Mouse (Mus musculus): ENCODE measurements around the gene Cd274. TPM values are rescaled to one million over a fixed set of nuclear protein-coding genes. Genes with fewer than 3 reads are reported as not detected.

Cd274 gene
- total and polyA plus RNA-seq, 3 experiments = 6.7 to 15.9 (median 7.4) TPM

DNA sequence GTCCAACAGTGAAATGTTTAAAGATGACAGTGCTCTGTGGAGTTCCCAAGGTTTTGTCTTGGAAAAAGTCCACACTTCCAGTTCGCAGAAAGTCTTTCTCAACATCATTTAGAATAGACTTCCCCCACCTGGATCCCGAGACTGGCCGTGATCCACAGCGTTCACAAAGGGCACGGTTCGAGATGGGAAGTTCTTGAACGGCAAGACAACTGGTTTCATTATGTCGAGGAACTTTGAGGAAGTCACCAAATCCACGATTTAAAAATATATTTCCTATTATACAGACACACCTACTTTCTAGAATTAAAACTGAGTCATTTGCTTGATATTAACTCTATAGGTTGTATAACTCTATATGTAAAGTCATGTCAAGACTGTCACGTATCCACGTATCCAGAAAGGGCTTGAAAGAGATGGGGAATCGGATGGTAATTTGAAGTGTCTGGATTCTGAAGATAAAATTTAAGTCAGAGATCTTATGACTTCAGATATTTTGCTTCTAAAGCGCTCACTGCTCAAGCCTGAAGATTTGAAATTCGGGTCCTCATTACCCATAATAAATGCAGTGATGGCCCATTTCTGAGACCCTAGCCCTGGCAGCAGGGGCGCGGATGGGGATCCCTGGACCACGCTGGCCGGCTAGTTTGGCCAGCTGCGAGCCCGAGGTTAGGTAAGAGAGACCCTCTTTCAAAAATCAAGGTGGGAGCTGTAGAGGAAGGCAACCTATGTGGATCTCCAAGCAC is 858 bp upstream of the Cd274 start:
- Histone ChIP-seq H3K79me2 (replicated peaks; ENCODE audit: control insufficient read depth, extremely low read depth, insufficient read depth, poor library complexity, severe bottlenecking) (peaks cover 27% of the 10 kb centered on the region), H3K4me3 (replicated peaks in 1 of 3; ENCODE audit: low read depth in 2 of 3, low read length in 2 of 3, poor library complexity in 1 of 3) (peak overlapping the region; percentile 55 to 85 (median 70)), H3K27ac (ENCODE audit: insufficient read depth, low read depth) (peak overlapping the region; percentile 67), H3K9me3 (replicated peaks; ENCODE audit: low read length) (no peaks in the 10 kb centered on the region), H3K9ac (ENCODE audit: insufficient read depth, low read depth) (peak overlapping the region; percentile 72), H3K4me2 (ENCODE audit: insufficient read depth, low read depth, poor library complexity, severe bottlenecking) (peak overlapping the region; percentile 83), H3K4me1 (ENCODE audit: control insufficient read depth in 1 of 2, insufficient read depth in 2 of 2) (peaks cover 18 to 42% of the 10 kb centered on the region in 2 experiments), H3K36me3 (replicated peaks in 1 of 2; ENCODE audit: control insufficient read depth in 1 of 2, insufficient read depth in 1 of 2, low read length in 1 of 2) (peaks cover 0 to 8% of the 10 kb centered on the region in 2 experiments), H3K27me3 (replicated peaks) (no peaks in the 10 kb centered on the region)
- TF ChIP-seq CHD2 (IDR thresholded peaks at IDR 0.05; ENCODE audit: low read length) (no peak), BHLHE40 (IDR thresholded peaks at IDR 0.05; ENCODE audit: low read depth, low read length) (peak; percentile 8; the same call in 1 of the 2 replicates), RAD21 (IDR thresholded peaks at IDR 0.05; ENCODE audit: low read depth, low read length) (no peak), ETS1 (conservative IDR thresholded peaks at IDR 0.05; ENCODE audit: low read depth, low read length) (peak; percentile 16; the same call in 1 of the 2 replicates), SMC3 (IDR thresholded peaks at IDR 0.05; ENCODE audit: low read depth, low read length) (no peak), NELFE (IDR thresholded peaks at IDR 0.05; ENCODE audit: low read depth, low read length) (no peak), POLR2A (IDR thresholded peaks at IDR 0.05; ENCODE audit: low read depth, low read length) (no peak), USF1 (IDR thresholded peaks at IDR 0.05; ENCODE audit: low read depth, low read length) (no peak), CTCF (conservative IDR thresholded peaks at IDR 0.05 in 1 of 2, IDR thresholded peaks at IDR 0.05 in 1 of 2; ENCODE audit: low read depth in 2 of 2, low read length in 2 of 2) (no peak), USF2 (conservative IDR thresholded peaks at IDR 0.05; ENCODE audit: low read depth, low read length) (no peak), IRF4 (IDR thresholded peaks at IDR 0.05; ENCODE audit: low read depth, low read length) (no peak), CHD1 (IDR thresholded peaks at IDR 0.05; ENCODE audit: low read depth, low read length) (no peak), ELF1 (IDR thresholded peaks at IDR 0.05; ENCODE audit: low read depth, low read length) (no peak)
- dilution Hi-C loops (cut with MboI; ENCODE audit: extremely low pct_ligation_motif_present, extremely low pct_unique_long_range_greater_than_20kb, low sequenced_read_pairs) = no loop called here
- in situ Hi-C loops (cut with MboI; ENCODE audit: low pct_ligation_motif_present, low pct_unique_long_range_greater_than_20kb, low sequenced_read_pairs) = loop anchor here (5.0 to 25.0 kb wide), 3 partner anchors 56 to 579 kb away; partner anchors contain the start of genes 9930021J03Rik and Ranbp6
- no peak for DNase-seq (ENCODE audit: extremely low read depth)

DNA sequence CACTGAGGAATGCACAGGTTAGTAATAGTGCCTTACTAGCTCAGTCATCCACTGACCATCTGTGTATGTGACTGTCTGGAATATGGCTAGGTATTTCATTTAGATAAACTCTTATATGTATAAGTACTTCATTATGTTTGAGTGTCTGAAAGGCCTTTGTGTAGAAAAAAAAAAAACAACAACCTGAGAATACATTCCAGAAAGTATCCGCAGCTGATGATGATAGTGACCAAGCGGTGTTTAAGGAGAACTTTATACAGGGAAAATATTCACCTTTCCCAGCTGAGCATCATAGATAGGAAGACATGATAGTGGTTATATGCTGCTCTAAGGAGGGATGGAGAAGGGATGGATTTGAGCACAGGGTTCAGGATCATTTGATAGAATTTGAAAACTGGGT is 786 bp downstream of the Cd274 start:
- peaks cover 0 to 7% of the 10 kb centered on the region in 2 experiments for H3K36me3 ChIP-seq (replicated peaks in 1 of 2; ENCODE audit: control insufficient read depth in 1 of 2, insufficient read depth in 1 of 2, low read length in 1 of 2)
- H3K9me3 ChIP-seq (replicated peaks; ENCODE audit: low read length) = no peaks in the 10 kb centered on the region
- no peak for DNase-seq (ENCODE audit: extremely low read depth)
- H3K4me3 ChIP-seq (replicated peaks in 1 of 3; ENCODE audit: low read depth in 2 of 3, low read length in 2 of 3, poor library complexity in 1 of 3) = peak overlapping the region; percentile 55 to 85 (median 70)
- dilution Hi-C loops (cut with MboI; ENCODE audit: extremely low pct_ligation_motif_present, extremely low pct_unique_long_range_greater_than_20kb, low sequenced_read_pairs) (no loop called here), in situ Hi-C loops (cut with MboI; ENCODE audit: low pct_ligation_motif_present, low pct_unique_long_range_greater_than_20kb, low sequenced_read_pairs) (loop anchor here (5.0 to 25.0 kb wide), 3 partner anchors 54 to 581 kb away; partner anchors contain the start of genes 9930021J03Rik and Ranbp6)
- peaks cover 41% of the 10 kb centered on the region for H3K79me2 ChIP-seq (replicated peaks; ENCODE audit: control insufficient read depth, extremely low read depth, insufficient read depth, poor library complexity, severe bottlenecking)
- H3K27ac ChIP-seq (ENCODE audit: insufficient read depth, low read depth) = 0 out of 2 replicates have a peak overlapping the region, but pooled peaks have one; percentile 49
- peak overlapping the region; percentile 54 for H3K9ac ChIP-seq (ENCODE audit: insufficient read depth, low read depth)
- no peak for TF ChIP-seq RCOR1 (conservative IDR thresholded peaks at IDR 0.05; ENCODE audit: low read depth, low read length)
- no peak for TF ChIP-seq JUN (IDR thresholded peaks at IDR 0.05; ENCODE audit: insufficient read depth, low read depth, low read length)
- no peak for TF ChIP-seq CHD2 (IDR thresholded peaks at IDR 0.05; ENCODE audit: low read length)
- TF ChIP-seq MAZ (IDR thresholded peaks at IDR 0.05; ENCODE audit: low read depth, low read length) = no peak
- no peak for TF ChIP-seq ELF1 (IDR thresholded peaks at IDR 0.05; ENCODE audit: low read depth, low read length)
- no peak for TF ChIP-seq ZKSCAN1 (IDR thresholded peaks at IDR 0.05; ENCODE audit: borderline replicate concordance, low read depth, low read length)
- no peak for TF ChIP-seq KAT2A (IDR thresholded peaks at IDR 0.05; ENCODE audit: insufficient replicate concordance, low read length)
- TF ChIP-seq MXI1 (IDR thresholded peaks at IDR 0.05; ENCODE audit: low read depth, low read length) = no peak
- no peak for TF ChIP-seq TBP (conservative IDR thresholded peaks at IDR 0.05; ENCODE audit: low read depth, low read length)
- no peak for TF ChIP-seq ZNF384 (IDR thresholded peaks at IDR 0.05; ENCODE audit: low read depth, low read length)
- no peak for TF ChIP-seq SMC3 (IDR thresholded peaks at IDR 0.05; ENCODE audit: low read depth, low read length)
- H3K4me1 ChIP-seq (ENCODE audit: control insufficient read depth in 1 of 2, insufficient read depth in 2 of 2) = peaks cover 13 to 34% of the 10 kb centered on the region in 2 experiments
- no peaks in the 10 kb centered on the region for H3K27me3 ChIP-seq (replicated peaks)
- H3K4me2 ChIP-seq (ENCODE audit: insufficient read depth, low read depth, poor library complexity, severe bottlenecking) = peak overlapping the region; percentile 39
